Mouse (Mus musculus) bone marrow, adult 2 months (tissue): ENCODE results near the gene Dlgap1. TPM values are rescaled to one million over a fixed set of nuclear protein-coding genes. Genes with fewer than 3 reads are reported as not detected.
A peak's percentile ranks its signal among the peaks of the same experiment; 100 is the strongest.

Source experiments
- H3K27ac ChIP-seq: fragments of 200-500 bp; 2 replicates; pipeline ENCODE4 v1.5.1; 2012; ENCODE audit warnings: low read depth, mild to moderate bottlenecking, control low read depth, inconsistent platforms, low read length; ENCODE audit not compliant: control insufficient read depth, poor library complexity, insufficient read depth
- H3K4me1 ChIP-seq: fragments of 200-500 bp; 2 replicates; pipeline ENCODE4 v1.6.1; 2011; ENCODE audit warnings: low read length; ENCODE audit not compliant: control insufficient read depth, insufficient read depth
- H3K4me3 ChIP-seq: fragments of 200-500 bp; replicated peaks from 2 replicates; pipeline ENCODE3; 2011; ENCODE audit warnings: mild to moderate bottlenecking, low read depth, low read length, control low read depth; ENCODE audit not compliant: control insufficient read depth
- CTCF ChIP-seq: fragments of 200-500 bp; IDR thresholded peaks from 2 replicates; pipeline ENCODE4 v1.5.1; 2011; ENCODE audit warnings: low read length, control low read depth; ENCODE audit not compliant: control insufficient read depth, insufficient read depth
- POLR2A ChIP-seq: fragments of 200-500 bp; IDR thresholded peaks from 2 replicates; pipeline ENCODE4 v1.6.1; 2011; ENCODE audit warnings: low read depth, mild to moderate bottlenecking, control low read depth, low read length, borderline replicate concordance; ENCODE audit not compliant: control insufficient read depth
- WGBS: fragments of 180-500 bp; shearing (Covaris S2); methylation state at CpG from one replicate; pipeline ENCODE4 v1.1.7; 2018; 5-methylcytosine and 5-hydroxymethylcytosine counted together
- polyA plus RNA-seq: library from polyadenylated mRNA; stranded (reverse); fragments of >200 nt; gene quantifications from 2 replicates; pipeline ENCODE4 v1.2.4, GENCODE M21; 2011; ENCODE audit warnings: low replicate concordance; ENCODE audit not compliant: missing spikeins, insufficient read depth, insufficient read length

Dlgap1 gene
- polyA plus RNA-seq, 1 experiment: not detected

- TF ChIP-seq CTCF (no peak), POLR2A (no peak)
- no peak overlapping the region for H3K4me3 ChIP-seq
- no peak overlapping the region for H3K27ac ChIP-seq
- H3K4me1 ChIP-seq: no peaks in the 10 kb centered on the region
- 73% methylated on average over 5 of the region's 5 CpGs for WGBS
These were observed 869.7 kb downstream of the Dlgap1 start for GRCm38 (mm10) chr17:70838533-70838932.

GRCm38 (mm10) chr17:70843252-70843651, 874.4 kb downstream of the Dlgap1 start:
- Histone ChIP-seq H3K4me3 (no peak overlapping the region), H3K4me1 (no peaks in the 10 kb centered on the region), H3K27ac (no peak overlapping the region)
- WGBS: 89% methylated on average over 4 of the region's 4 CpGs
- TF ChIP-seq POLR2A (no peak), CTCF (no peak)

- no peak overlapping the region for H3K4me3 ChIP-seq
- TF ChIP-seq POLR2A: no peak
- TF ChIP-seq CTCF: no peak
- WGBS: 67% methylated on average over 10 of the region's 10 CpGs
- H3K4me1 ChIP-seq: no peaks in the 10 kb centered on the region
- no peak overlapping the region for H3K27ac ChIP-seq
These were observed 876.1 kb downstream of the Dlgap1 start for GRCm38 (mm10) chr17:70844971-70845370.

GRCm38 (mm10) chr17:70845543-70845942, 876.7 kb downstream of the Dlgap1 start:
- H3K27ac ChIP-seq: no peak overlapping the region
- no peaks in the 10 kb centered on the region for H3K4me1 ChIP-seq
- no peak overlapping the region for H3K4me3 ChIP-seq
- 70% methylated on average over 2 of the region's 2 CpGs for WGBS
- no peak for TF ChIP-seq POLR2A
- no peak for TF ChIP-seq CTCF

GRCm38 (mm10) chr17:70846111-70846644, 877.3 kb downstream of the Dlgap1 start:
- TF ChIP-seq CTCF (no peak), POLR2A (no peak)
- no peak overlapping the region for H3K4me3 ChIP-seq
- WGBS: 47% methylated on average over 8 of the region's 8 CpGs
- H3K4me1 ChIP-seq: no peaks in the 10 kb centered on the region
- H3K27ac ChIP-seq: no peak overlapping the region

GRCm38 (mm10) chr17:70847086-70847485, 878.2 kb downstream of the Dlgap1 start:
- TF ChIP-seq CTCF (no peak), POLR2A (no peak)
- Histone ChIP-seq H3K27ac (no peak overlapping the region), H3K4me3 (no peak overlapping the region), H3K4me1 (no peaks in the 10 kb centered on the region)
- WGBS: under 1% methylated on average over 4 of the region's 4 CpGs

- Histone ChIP-seq H3K27ac (no peak overlapping the region), H3K4me3 (peak overlapping the region; percentile 25), H3K4me1 (no peaks in the 10 kb centered on the region)
- WGBS: 2% methylated on average over 17 of the region's 17 CpGs
- TF ChIP-seq CTCF (no peak), POLR2A (no peak)
These were observed 879.1 kb downstream of the Dlgap1 start for GRCm38 (mm10) chr17:70847751-70848510.

GRCm38 (mm10) chr17:70848511-70849398, 879.9 kb downstream of the Dlgap1 start:
- Histone ChIP-seq H3K4me1 (no peaks in the 10 kb centered on the region), H3K27ac (peak overlapping the region; percentile 83), H3K4me3 (peak overlapping the region; percentile 75)
- TF ChIP-seq CTCF (no peak), POLR2A (no peak)
- WGBS: under 1% methylated on average over 23 of the region's 23 CpGs
